Mouse (Mus musculus): Measurements from ENCODE around the gene Efnb3.
"Not testable (repeated sequence)": the region's sequence is repeated elsewhere in the genome, so short reads cannot be mapped to it uniquely, and the experiment has no call there.

- TF ChIP-seq EP300 (IDR thresholded peaks at IDR 0.05; ENCODE audit: low read depth in 1 of 2, low read length in 2 of 2); GATA1 (IDR thresholded peaks at IDR 0.05; ENCODE audit: low read depth, low read length); NELFE (IDR thresholded peaks at IDR 0.05; ENCODE audit: low read depth, low read length); ETS1 (IDR thresholded peaks at IDR 0.05; ENCODE audit: low read depth, low read length); USF2 (IDR thresholded peaks at IDR 0.05; ENCODE audit: borderline replicate concordance in 1 of 2, insufficient read depth in 1 of 2, low read depth in 1 of 2, low read length in 2 of 2); GABPA (IDR thresholded peaks at IDR 0.05; ENCODE audit: low read depth, low read length): not testable (repeated sequence)
Measured at GRCm38 (mm10) chr11:69541741-69542140, 18.3 kb downstream of the Efnb3 start.

All from MEL (cell line).